Mouse (Mus musculus) heart, adult 2 months (tissue): ENCODE measurements around the gene Fxyd7. TPM values are rescaled to one million over a fixed set of nuclear protein-coding genes. Genes with fewer than 3 reads are reported as not detected.

Experiments
- DNase-seq, 2 experiments: peaks; one replicate each; pipeline ENCODE4 v3.0.0; 2021
- H3K27ac ChIP-seq: fragments of 200-600 bp; 2 replicates; pipeline ENCODE4 v1.8.1; 2022
- H3K27me3 ChIP-seq: fragments of 200-500 bp; 2 replicates; pipeline ENCODE4 v1.6.1; 2012; ENCODE audit warnings: mild to moderate bottlenecking, low read length, inconsistent platforms, mixed read lengths; ENCODE audit not compliant: control insufficient read depth, insufficient read depth
- H3K36me3 ChIP-seq: fragments of 200-500 bp; 2 replicates; pipeline ENCODE4 v1.6.1; 2012; ENCODE audit warnings: low read length, inconsistent platforms; ENCODE audit not compliant: control insufficient read depth, insufficient read depth
- H3K4me1 ChIP-seq: fragments of 200-500 bp; 2 replicates; pipeline ENCODE4 v1.6.1; 2011; ENCODE audit warnings: low read length; ENCODE audit not compliant: control insufficient read depth, insufficient read depth
- H3K4me3 ChIP-seq: fragments of 200-600 bp; 2 replicates; pipeline ENCODE4 v1.8.1; 2022
- H3K79me2 ChIP-seq: fragments of 200-500 bp; replicated peaks from 2 replicates; pipeline ENCODE4 v1.6.1; 2012; ENCODE audit warnings: mild to moderate bottlenecking, inconsistent platforms, low read length, moderate library complexity, mixed read lengths; ENCODE audit not compliant: control insufficient read depth, insufficient read depth
- H3K9ac ChIP-seq: fragments of 200-500 bp; 2 replicates; pipeline ENCODE4 v1.6.1; 2012; ENCODE audit warnings: low read depth, mild to moderate bottlenecking, control low read depth, inconsistent platforms, low read length, mixed read lengths
- CTCF ChIP-seq: fragments of 200-600 bp; IDR thresholded peaks from 2 replicates; pipeline ENCODE4 v1.8.1; 2022; ENCODE audit warnings: antibody characterized with exemption, mild to moderate bottlenecking, moderate library complexity
- EP300 ChIP-seq: fragments of 200-500 bp; IDR thresholded peaks from 2 replicates; pipeline ENCODE4 v1.6.1; 2011; ENCODE audit warnings: low read depth, low read length, control low read depth; ENCODE audit not compliant: insufficient read depth
- POLR2A ChIP-seq: fragments of 200-500 bp; IDR thresholded peaks from 2 replicates; pipeline ENCODE4 v1.6.1; 2011; ENCODE audit warnings: mild to moderate bottlenecking, low read depth, low read length, control low read depth; ENCODE audit not compliant: insufficient read depth
- WGBS: fragments of 180-500 bp; shearing (Covaris S2); methylation state at CpG from one replicate; pipeline ENCODE4 v1.1.7; 2018; 5-methylcytosine and 5-hydroxymethylcytosine counted together
- intact Hi-C: fragments of 180-260 bp; cut with DNase I; formaldehyde crosslinking; loops from one replicate; pipeline ENCODE4 v1.15.1; 2025
- polyA plus RNA-seq: library from polyadenylated mRNA; depleted of rRNA; stranded (reverse); fragments of >200 nt; gene quantifications from 2 replicates; pipeline ENCODE4 v1.2.3, GENCODE M21; 2012
- total RNA-seq, 2 experiments: library from RNA; stranded (reverse); gene quantifications; 2 replicates each; pipeline ENCODE4 v1.2.3; 2021

Gene Fxyd7
- total and polyA plus RNA-seq, 3 experiments = 0.63 to 3.4 (median 1.5) TPM

- no peak overlapping the region for H3K9ac ChIP-seq
- intact Hi-C loops = loop anchor here (1.0 to 5.0 kb wide), 4 partner anchors 18 to 140 kb away; partner anchors contain the start of genes Lgi4 and Usf2
- no peak overlapping the region for H3K4me3 ChIP-seq
- no peaks in the 10 kb centered on the region for H3K27me3 ChIP-seq
- no peak overlapping the region; the same call in 1 of the 2 replicates for H3K27ac ChIP-seq
- H3K79me2 ChIP-seq = no peaks in the 10 kb centered on the region
- H3K36me3 ChIP-seq = no peaks in the 10 kb centered on the region
- 79% methylated on average over 9 of the region's 9 CpGs for WGBS
- no peaks in the 10 kb centered on the region for H3K4me1 ChIP-seq
- TF ChIP-seq EP300 = no peak
- no peak for TF ChIP-seq CTCF
- TF ChIP-seq POLR2A = no peak
- no peak for DNase-seq
Measured at GRCm38 (mm10) chr7:31096892-31097564, 45.8 kb upstream of the Fxyd7 start.

- H3K36me3 ChIP-seq = no peaks in the 10 kb centered on the region
- no peaks in the 10 kb centered on the region for H3K4me1 ChIP-seq
- no peak for DNase-seq
- no peak overlapping the region for H3K4me3 ChIP-seq
- H3K27ac ChIP-seq = no peak overlapping the region
- WGBS = 36% methylated on average over 12 of the region's 12 CpGs
- intact Hi-C loops = loop anchor here (5.0 kb wide), 2 partner anchors 103 to 138 kb away; partner anchors contain the start of gene Usf2
- no peak overlapping the region for H3K9ac ChIP-seq
- no peak for TF ChIP-seq POLR2A
- TF ChIP-seq EP300 = no peak
- TF ChIP-seq CTCF = peak; percentile 45
- no peaks in the 10 kb centered on the region for H3K79me2 ChIP-seq
- H3K27me3 ChIP-seq = no peaks in the 10 kb centered on the region
Measured at GRCm38 (mm10) chr7:31094774-31095501, 43.7 kb upstream of the Fxyd7 start.

GRCm38 (mm10) chr7:31089721-31090120, 38.5 kb upstream of the Fxyd7 start:
- Histone ChIP-seq H3K27ac (peak overlapping the region; percentile 12; the same call in 1 of the 2 replicates), H3K36me3 (no peaks in the 10 kb centered on the region), H3K4me1 (peaks cover 7% of the 10 kb centered on the region), H3K27me3 (no peaks in the 10 kb centered on the region), H3K4me3 (no peak overlapping the region), H3K79me2 (no peaks in the 10 kb centered on the region), H3K9ac (no peak overlapping the region)
- TF ChIP-seq EP300 = no peak
- TF ChIP-seq CTCF = no peak
- TF ChIP-seq POLR2A = no peak
- WGBS = 74% methylated on average over 2 of the region's 2 CpGs
- DNase-seq = no peak
- intact Hi-C loops = no loop called here

DNA sequence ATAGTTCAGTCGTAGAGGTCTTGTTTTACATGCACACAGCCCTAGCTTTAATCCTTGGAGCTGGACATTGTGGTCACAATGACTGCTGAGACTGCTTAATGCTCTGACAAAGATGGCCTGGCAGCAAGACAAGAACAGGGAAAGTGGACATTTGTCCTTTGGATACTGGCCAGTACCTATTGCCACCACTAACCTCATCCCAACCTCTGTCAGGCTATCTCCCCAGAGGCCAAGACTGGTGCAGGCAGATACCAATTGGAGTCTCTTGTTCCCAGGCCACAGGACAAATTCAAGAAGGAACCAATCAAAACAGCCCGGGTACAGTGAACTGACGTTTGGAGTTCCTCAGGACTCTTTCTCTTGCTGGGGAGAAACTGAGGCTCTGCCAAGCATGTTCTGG, 36.9 kb upstream of the Fxyd7 start:
- H3K79me2 ChIP-seq = no peaks in the 10 kb centered on the region
- no peaks in the 10 kb centered on the region for H3K27me3 ChIP-seq
- TF ChIP-seq POLR2A = no peak
- no peak for TF ChIP-seq CTCF
- TF ChIP-seq EP300 = no peak
- no peaks in the 10 kb centered on the region for H3K36me3 ChIP-seq
- no peak overlapping the region for H3K9ac ChIP-seq
- 47% methylated on average over 3 of the region's 3 CpGs for WGBS
- intact Hi-C loops = no loop called here
- peaks cover 13% of the 10 kb centered on the region for H3K4me1 ChIP-seq
- no peak for DNase-seq
- H3K4me3 ChIP-seq = no peak overlapping the region
- H3K27ac ChIP-seq = peak overlapping the region; percentile 52

GRCm38 (mm10) chr7:31087262-31087661, 36.0 kb upstream of the Fxyd7 start:
- intact Hi-C loops = no loop called here
- no peak overlapping the region for H3K4me3 ChIP-seq
- no peak overlapping the region for H3K9ac ChIP-seq
- DNase-seq = no peak
- H3K27me3 ChIP-seq = no peaks in the 10 kb centered on the region
- no peaks in the 10 kb centered on the region for H3K79me2 ChIP-seq
- no peak for TF ChIP-seq CTCF
- no peak for TF ChIP-seq EP300
- TF ChIP-seq POLR2A = no peak
- H3K36me3 ChIP-seq = no peaks in the 10 kb centered on the region
- 45% methylated on average over 2 of the region's 2 CpGs for WGBS
- peaks cover 18% of the 10 kb centered on the region for H3K4me1 ChIP-seq
- peak overlapping the region; percentile 31 for H3K27ac ChIP-seq
